Mouse (Mus musculus) intestine, embryonic 15.5 days (tissue): Measurements from ENCODE around the gene Inka2. TPM values are rescaled to one million over a fixed set of nuclear protein-coding genes. Genes with fewer than 3 reads are reported as not detected.
"Not testable (repeated sequence)": the region's sequence is repeated elsewhere in the genome, so short reads cannot be mapped to it uniquely, and the experiment has no call there.

Experiments
- ATAC-seq: fragments of 200-750 bp; cut with Nextera tagmentation; 2 replicates; pipeline ENCODE4 v1.8.0; 2017; ENCODE audit warnings: moderate TSS enrichment, moderate library complexity
- H3K27ac ChIP-seq: fragments of 300-500 bp; sonication (generic); 2 replicates; pipeline ENCODE4 v1.5.1; 2015; ENCODE audit warnings: mild to moderate bottlenecking, inconsistent platforms
- H3K27me3 ChIP-seq: fragments of 300-500 bp; sonication (generic); replicated peaks from 2 replicates; pipeline ENCODE4 v1.6.1; 2015; ENCODE audit warnings: inconsistent platforms
- H3K36me3 ChIP-seq: fragments of 300-500 bp; sonication (generic); 2 replicates; pipeline ENCODE4 v1.6.1; 2015; ENCODE audit warnings: inconsistent platforms
- H3K4me1 ChIP-seq: fragments of 300-500 bp; sonication (generic); replicated peaks from 2 replicates; pipeline ENCODE4 v1.6.1; 2015; ENCODE audit warnings: inconsistent platforms
- H3K4me2 ChIP-seq: fragments of 300-500 bp; sonication (generic); replicated peaks from 2 replicates; pipeline ENCODE4 v1.6.1; 2015; ENCODE audit warnings: mild to moderate bottlenecking, inconsistent platforms
- H3K4me3 ChIP-seq: fragments of 300-500 bp; sonication (generic); replicated peaks from 2 replicates; pipeline ENCODE4 v1.5.1; 2015; ENCODE audit warnings: inconsistent platforms
- H3K9ac ChIP-seq: fragments of 300-500 bp; sonication (generic); 2 replicates; pipeline ENCODE4 v1.6.1; 2015; ENCODE audit warnings: inconsistent platforms
- H3K9me3 ChIP-seq: fragments of 300-500 bp; sonication (generic); 2 replicates; pipeline ENCODE4 v1.6.1; 2016; ENCODE audit warnings: inconsistent platforms
- WGBS: fragments of 180-500 bp; shearing (Covaris S2); methylation state at CpG from one replicate; pipeline ENCODE4 v1.1.7; 2015; 5-methylcytosine and 5-hydroxymethylcytosine counted together
- polyA plus RNA-seq: library from polyadenylated mRNA; unstranded; fragments of >200 nt; fragmentation: Nextera tagmentation; extraction: Ambion mirVana; gene quantifications from 2 replicates; pipeline ENCODE4 v1.2.1, GENCODE M21; 2015

Gene Inka2
- polyA plus RNA-seq, 1 experiment from 2014 or later: 1.7 TPM

- H3K4me1 ChIP-seq: no peaks in the 10 kb centered on the region
- H3K27ac ChIP-seq: peak overlapping the region; percentile 70
- H3K36me3 ChIP-seq: peaks cover 7% of the 10 kb centered on the region
- peak overlapping the region; percentile 94 for H3K4me3 ChIP-seq
- no peaks in the 10 kb centered on the region for H3K9me3 ChIP-seq
- peak; percentile 76 for ATAC-seq
- H3K9ac ChIP-seq: peak overlapping the region; percentile 95
- WGBS: 7% methylated on average over 60 of the region's 60 CpGs
- no peaks in the 10 kb centered on the region for H3K27me3 ChIP-seq
- peak overlapping the region; percentile 63 for H3K4me2 ChIP-seq
Measured at GRCm38 (mm10) chr3:105686394-105687323, 17.7 kb upstream of the Inka2 start.

- H3K36me3 ChIP-seq: peaks cover 7% of the 10 kb centered on the region
- H3K9me3 ChIP-seq: no peaks in the 10 kb centered on the region
- H3K4me2 ChIP-seq: peak within 1 kb of the TSS; percentile 68
- H3K4me1 ChIP-seq: no peaks in the 10 kb centered on the region
- peak; percentile 96 for ATAC-seq
- peak within 1 kb of the TSS; percentile 95 for H3K9ac ChIP-seq
- WGBS: under 1% methylated on average over 70 of the region's 72 CpGs
- peak within 1 kb of the TSS; percentile 70 for H3K27ac ChIP-seq
- peak within 1 kb of the TSS; percentile 94 for H3K4me3 ChIP-seq
- H3K27me3 ChIP-seq: no peaks in the 10 kb centered on the region
Measured at GRCm38 (mm10) chr3:105687324-105688060, 16.9 kb upstream of the Inka2 start, which contains the start of gene Ddx20. TSS of gene Ddx20 (minus strand) at chr3:105687574.

GRCm38 (mm10) chr3:105688536-105688935, 15.9 kb upstream of the Inka2 start:
- H3K4me2 ChIP-seq: no peak overlapping the region; the same call in 1 of the 2 replicates
- H3K36me3 ChIP-seq: peaks cover 3% of the 10 kb centered on the region; the same call in 1 of the 2 replicates
- 91% methylated on average over 2 of the region's 2 CpGs for whole genome bisulfite sequencing
- H3K27ac ChIP-seq: no peak overlapping the region
- no peaks in the 10 kb centered on the region for H3K4me1 ChIP-seq
- no peaks in the 10 kb centered on the region for H3K27me3 ChIP-seq
- no peak overlapping the region for H3K9ac ChIP-seq
- no peaks in the 10 kb centered on the region for H3K9me3 ChIP-seq
- ATAC-seq: no peak
- H3K4me3 ChIP-seq: no peak overlapping the region

GRCm38 (mm10) chr3:105693327-105694080, 10.9 kb upstream of the Inka2 start:
- Histone ChIP-seq H3K9ac (no peak overlapping the region), H3K4me3 (no peak overlapping the region), H3K9me3 (no peaks in the 10 kb centered on the region), H3K27me3 (peaks cover 5% of the 10 kb centered on the region; the same call in 1 of the 2 replicates), H3K4me2 (no peak overlapping the region), H3K27ac (no peak overlapping the region), H3K36me3 (no peaks in the 10 kb centered on the region), H3K4me1 (0 out of 2 replicates have a peak, but pooled peaks cover 3% of the 10 kb centered on the region)
- ATAC-seq: no peak
- WGBS: 74% methylated on average over 14 of the region's 14 CpGs

- 32% methylated on average over 20 of the region's 20 CpGs for WGBS
- peaks cover 5% of the 10 kb centered on the region; the same call in 1 of the 2 replicates for H3K27me3 ChIP-seq
- H3K9ac ChIP-seq: no peak overlapping the region
- 0 out of 2 replicates have a peak, but pooled peaks cover 3% of the 10 kb centered on the region for H3K4me1 ChIP-seq
- peak; percentile 73 for ATAC-seq
- no peaks in the 10 kb centered on the region for H3K36me3 ChIP-seq
- no peak overlapping the region for H3K4me3 ChIP-seq
- H3K27ac ChIP-seq: peak overlapping the region; percentile 34; the same call in 1 of the 2 replicates
- H3K9me3 ChIP-seq: no peaks in the 10 kb centered on the region
- peak overlapping the region; percentile 30 for H3K4me2 ChIP-seq
Measured at GRCm38 (mm10) chr3:105695476-105696386, 8.7 kb upstream of the Inka2 start.

GRCm38 (mm10) chr3:105696387-105697147, 7.8 kb upstream of the Inka2 start:
- Histone ChIP-seq H3K9ac (no peak overlapping the region), H3K4me1 (0 out of 2 replicates have a peak, but pooled peaks cover 3% of the 10 kb centered on the region), H3K4me3 (no peak overlapping the region), H3K27me3 (peaks cover 5% of the 10 kb centered on the region; the same call in 1 of the 2 replicates), H3K4me2 (peak overlapping the region; percentile 30), H3K9me3 (no peaks in the 10 kb centered on the region), H3K36me3 (no peaks in the 10 kb centered on the region), H3K27ac (peak overlapping the region; percentile 34; the same call in 1 of the 2 replicates)
- ATAC-seq: no peak
- 69% methylated on average over 17 of the region's 17 CpGs for WGBS

- Histone ChIP-seq H3K36me3 (no peaks in the 10 kb centered on the region), H3K9ac (no peak overlapping the region), H3K4me2 (no peak overlapping the region), H3K4me1 (0 out of 2 replicates have a peak, but pooled peaks cover 5% of the 10 kb centered on the region), H3K9me3 (no peaks in the 10 kb centered on the region), H3K27me3 (peaks cover 5% of the 10 kb centered on the region; the same call in 1 of the 2 replicates), H3K4me3 (no peak overlapping the region), H3K27ac (no peak overlapping the region)
- 69% methylated on average over 5 of the region's 5 CpGs for WGBS
- no peak for ATAC-seq
Measured at GRCm38 (mm10) chr3:105697148-105697441, 7.3 kb upstream of the Inka2 start.

GRCm38 (mm10) chr3:105698311-105698710, 6.1 kb upstream of the Inka2 start:
- no peak overlapping the region for H3K4me2 ChIP-seq
- no peak for ATAC-seq
- WGBS: 62% methylated on average over 1 of the region's 1 CpGs
- H3K4me3 ChIP-seq: no peak overlapping the region
- 0 out of 2 replicates have a peak, but pooled peaks cover 5% of the 10 kb centered on the region for H3K4me1 ChIP-seq
- peaks cover 5% of the 10 kb centered on the region; the same call in 1 of the 2 replicates for H3K27me3 ChIP-seq
- H3K9ac ChIP-seq: no peak overlapping the region
- H3K9me3 ChIP-seq: no peaks in the 10 kb centered on the region
- H3K27ac ChIP-seq: no peak overlapping the region
- H3K36me3 ChIP-seq: no peaks in the 10 kb centered on the region

- Histone ChIP-seq H3K36me3 (no peaks in the 10 kb centered on the region), H3K4me1 (0 out of 2 replicates have a peak, but pooled peaks cover 5% of the 10 kb centered on the region), H3K27me3 (peaks cover 5% of the 10 kb centered on the region; the same call in 1 of the 2 replicates), H3K9ac (no peak overlapping the region), H3K4me2 (no peak overlapping the region), H3K27ac (no peak overlapping the region), H3K9me3 (no peaks in the 10 kb centered on the region), H3K4me3 (no peak overlapping the region)
- ATAC-seq: no peak
- WGBS: 39% methylated on average over 3 of the region's 3 CpGs
Measured at GRCm38 (mm10) chr3:105699241-105699933, 5.0 kb upstream of the Inka2 start.

GRCm38 (mm10) chr3:105700786-105701185, 3.6 kb upstream of the Inka2 start:
- H3K9me3 ChIP-seq, H3K4me2 ChIP-seq, H3K27me3 ChIP-seq, H3K4me1 ChIP-seq, H3K27ac ChIP-seq, H3K9ac ChIP-seq, H3K36me3 ChIP-seq, H3K4me3 ChIP-seq, ATAC-seq: not testable (repeated sequence)
- 59% methylated on average over 1 of the region's 1 CpGs for WGBS
